Mouse (Mus musculus) yolk sac, embryonic 10.5 days (tissue): Measurements from ENCODE around the gene Nsun2.

Experiments
- DNase-seq: peaks from one replicate; pipeline ENCODE4 v3.0.0-alpha.2; 2017; ENCODE audit warnings: low spot score

The Nsun2 gene

GRCm38 (mm10) chr13:69524158-69524530 lies 9.4 kb upstream of the Nsun2 start:
- no peak for DNase-seq

- peak; percentile 65 for DNase-seq
Observed at GRCm38 (mm10) chr13:69525867-69526266, 7.7 kb upstream of the Nsun2 start.

DNA sequence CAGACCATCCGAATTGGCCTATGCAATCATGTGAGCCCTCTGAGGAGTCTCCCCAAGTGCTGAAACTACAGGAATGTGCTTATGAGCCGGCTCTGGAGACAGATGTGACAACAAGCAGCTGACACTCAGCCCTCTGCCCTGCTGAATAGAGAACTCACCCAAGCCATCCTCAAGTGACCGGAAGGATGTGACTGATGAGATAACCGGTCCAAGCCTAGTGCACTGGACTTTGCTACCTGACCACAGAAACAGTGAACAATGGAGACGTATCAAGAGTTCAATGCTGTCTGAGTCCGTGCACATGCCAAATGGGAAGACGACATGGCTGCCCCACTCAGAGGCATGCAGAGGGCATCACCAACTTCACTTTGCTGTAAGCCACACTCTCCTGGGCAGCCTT lies 5.0 kb upstream of the Nsun2 start:
- peak; percentile 81 for DNase-seq

DNA sequence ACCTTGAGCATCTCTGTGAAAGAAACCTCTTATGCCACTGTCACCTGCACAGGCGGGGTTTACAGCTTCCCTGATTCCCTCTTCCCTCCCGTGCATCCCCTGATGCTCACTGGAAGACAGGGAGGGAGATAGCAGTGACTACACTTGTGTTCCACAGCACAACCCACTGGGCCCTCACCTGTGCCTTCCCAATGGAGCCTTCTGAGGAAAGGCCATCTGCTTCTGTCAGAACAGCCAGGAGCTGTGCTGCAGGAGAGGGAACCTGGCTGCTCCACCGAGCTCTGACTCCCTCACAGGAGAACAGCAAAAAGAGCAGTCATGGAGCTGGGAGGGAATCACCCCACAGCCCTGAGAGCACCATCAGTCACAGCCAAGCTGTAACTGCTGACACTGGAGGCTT lies 3.4 kb upstream of the Nsun2 start:
- no peak for DNase-seq

- DNase-seq, result no peak
Observed at GRCm38 (mm10) chr13:69530951-69531350, 2.6 kb upstream of the Nsun2 start.

DNA sequence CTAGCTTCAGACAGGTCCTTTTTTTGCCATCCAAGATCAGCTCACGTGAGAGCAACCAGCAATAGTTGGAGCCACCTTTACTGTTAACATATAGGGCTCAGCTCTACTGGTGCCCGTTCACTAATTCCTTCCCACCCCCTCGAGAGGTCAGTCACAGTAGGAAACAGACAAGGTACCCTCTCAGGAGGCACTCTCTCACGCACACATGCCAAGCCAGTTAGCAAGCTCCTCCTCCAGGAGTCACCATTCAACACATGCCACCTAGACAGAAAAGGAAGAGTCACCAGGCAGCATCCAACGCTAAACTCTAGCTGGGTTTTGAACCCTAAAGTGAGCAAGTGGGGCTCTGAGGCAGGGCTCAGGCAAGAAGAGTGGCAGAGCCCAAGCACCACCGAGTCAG lies 2.1 kb upstream of the Nsun2 start:
- DNase-seq, result no peak

- DNase-seq, result no peak
Observed at GRCm38 (mm10) chr13:69532101-69532892, 1.2 kb upstream of the Nsun2 start.

- no peak for DNase-seq
Observed at GRCm38 (mm10) chr13:69532893-69533404, 597 bp upstream of the Nsun2 start.

DNA sequence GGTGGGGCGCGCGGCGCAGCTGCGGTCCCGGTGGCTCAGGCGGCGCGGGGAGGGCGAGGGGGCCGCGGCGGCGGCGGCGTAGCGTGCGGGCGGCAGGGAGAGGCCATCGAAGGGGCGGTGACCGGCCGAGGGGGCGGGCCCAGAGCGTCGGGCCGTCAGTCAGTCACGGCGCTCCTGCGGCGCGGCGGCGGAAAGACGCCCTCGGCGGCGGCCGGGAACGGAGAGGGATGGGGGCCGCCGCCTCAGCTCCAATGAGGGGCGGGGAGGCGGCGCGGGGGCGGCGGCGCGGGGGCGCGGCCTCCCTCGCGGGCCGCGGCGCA lies 748 bp downstream of the Nsun2 start, which contains the start of gene Tent4a:
TSS of gene Tent4a (minus strand) at position 284 of the 320 bp plus-strand sequence.
- no peak for DNase-seq

- DNase-seq, result peak; percentile 98
Observed at GRCm38 (mm10) chr13:69534654-69535551, 1.4 kb downstream of the Nsun2 start.

DNA sequence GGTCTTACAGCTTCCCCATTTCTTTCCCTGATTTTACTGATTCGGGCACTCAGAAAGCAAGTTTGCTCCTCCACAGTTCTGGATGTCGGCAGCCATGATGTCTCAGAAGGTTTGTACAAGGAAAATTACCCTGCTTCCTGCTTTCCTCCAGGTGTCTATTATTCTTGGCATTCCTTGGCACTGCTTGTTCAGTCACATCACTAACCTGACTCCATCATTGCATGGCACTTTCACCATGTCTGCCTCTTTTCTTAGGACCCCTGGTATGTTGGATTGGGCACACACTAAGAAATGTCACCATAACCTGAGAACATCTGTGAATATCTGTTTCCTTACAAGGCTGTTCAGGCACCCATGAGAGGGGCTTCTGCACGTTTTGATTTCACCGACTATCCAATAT lies 2.5 kb downstream of the Nsun2 start:
- no peak for DNase-seq

DNA sequence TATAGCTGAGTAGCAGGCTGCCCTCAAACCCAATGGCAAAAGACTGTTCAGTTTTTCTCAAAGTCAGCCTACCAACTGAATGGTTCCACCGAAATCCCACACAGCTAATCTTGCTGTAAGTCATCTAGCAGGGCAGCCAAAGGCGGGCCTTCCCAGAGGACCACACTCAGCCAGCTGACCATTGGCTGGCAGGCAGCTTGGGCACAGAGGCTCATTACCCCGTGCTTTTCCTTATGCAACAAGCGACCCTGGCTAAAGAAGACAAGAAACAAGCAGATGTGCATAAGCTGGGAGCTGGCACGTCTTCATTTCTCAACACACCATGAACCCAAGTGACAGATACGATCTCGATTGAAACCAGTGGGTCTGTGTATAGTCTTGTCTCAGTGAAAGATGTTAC lies 3.8 kb downstream of the Nsun2 start:
- DNase-seq, result no peak

DNA sequence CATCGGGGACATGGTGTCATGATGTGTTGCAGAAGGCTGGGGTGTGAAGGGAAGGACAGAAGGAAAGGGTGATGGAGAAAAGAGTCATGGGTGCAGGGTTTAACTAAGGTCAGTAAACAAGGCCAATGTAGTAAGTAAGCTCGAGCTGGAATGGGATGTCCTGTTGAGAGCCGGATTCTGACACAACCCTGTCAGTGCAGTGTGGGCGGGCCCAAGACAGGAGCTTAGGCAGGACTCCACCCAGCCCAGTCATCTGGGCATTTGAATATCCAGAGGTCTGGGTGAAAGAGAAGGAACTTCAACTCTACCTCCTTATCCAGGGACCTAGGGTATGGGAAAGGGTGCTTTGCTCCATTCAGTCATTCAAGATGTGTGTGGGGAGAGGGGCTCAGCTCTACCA lies 4.8 kb downstream of the Nsun2 start:
- DNase-seq, result no peak

DNA sequence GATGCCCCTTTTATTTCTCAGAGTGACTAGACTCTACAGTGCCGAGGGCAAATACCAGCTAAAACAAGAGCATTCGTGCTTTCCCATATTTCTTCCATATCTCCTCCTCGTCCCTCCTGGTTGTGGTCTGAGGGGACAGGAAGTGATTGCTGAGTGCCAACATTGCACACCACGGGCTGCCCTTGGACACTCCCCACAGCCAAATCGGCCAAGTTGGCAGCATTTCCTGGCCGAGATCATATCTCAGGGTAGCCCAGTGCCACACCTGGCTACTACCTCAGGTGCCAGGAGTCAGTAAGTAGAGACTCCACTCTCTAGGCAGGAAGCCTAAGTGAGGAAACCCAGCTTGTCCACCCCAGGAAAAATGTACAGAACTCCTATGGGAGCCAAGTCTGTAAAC lies 7.7 kb downstream of the Nsun2 start:
- DNase-seq, result no peak

GRCm38 (mm10) chr13:69541776-69542175 lies 8.2 kb downstream of the Nsun2 start:
- no peak for DNase-seq

DNA sequence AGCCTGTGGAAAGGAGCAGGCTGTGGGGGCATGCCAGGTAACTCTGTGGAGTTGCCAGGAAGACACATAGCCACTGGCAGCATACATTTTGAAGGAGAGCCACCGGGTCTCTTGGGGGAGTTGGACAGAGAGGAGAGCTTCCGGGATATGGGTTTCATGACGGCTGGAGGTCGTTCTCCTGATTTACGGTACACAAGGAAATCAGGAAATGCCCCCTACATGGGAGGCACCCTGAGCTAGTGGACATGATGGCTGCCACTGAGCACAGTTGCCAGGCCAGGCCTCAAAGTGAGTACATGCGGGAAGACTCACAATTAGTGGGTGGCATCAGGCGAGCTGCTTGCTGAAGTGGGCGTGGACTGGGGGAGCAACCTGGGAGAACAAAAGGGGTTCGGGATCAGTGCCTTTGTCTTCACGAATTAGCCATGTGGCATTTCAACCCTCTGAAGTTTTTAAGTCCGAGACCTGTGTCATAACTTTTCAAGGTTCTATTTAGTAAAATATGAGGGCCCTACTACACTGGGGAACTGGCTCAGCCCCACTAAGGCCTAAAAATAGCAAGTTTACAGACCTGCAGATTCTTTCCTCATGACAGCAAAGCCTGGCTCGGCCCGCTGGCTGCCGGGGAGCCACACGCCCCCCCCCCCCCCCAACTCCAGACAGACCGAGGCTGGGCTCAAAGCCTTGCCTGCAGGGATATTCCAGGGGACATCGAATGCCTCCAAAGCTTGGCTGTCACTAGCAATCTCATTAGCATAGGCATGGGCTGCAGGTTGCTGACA lies 9.2 kb downstream of the Nsun2 start:
- DNase-seq, result no peak

DNA sequence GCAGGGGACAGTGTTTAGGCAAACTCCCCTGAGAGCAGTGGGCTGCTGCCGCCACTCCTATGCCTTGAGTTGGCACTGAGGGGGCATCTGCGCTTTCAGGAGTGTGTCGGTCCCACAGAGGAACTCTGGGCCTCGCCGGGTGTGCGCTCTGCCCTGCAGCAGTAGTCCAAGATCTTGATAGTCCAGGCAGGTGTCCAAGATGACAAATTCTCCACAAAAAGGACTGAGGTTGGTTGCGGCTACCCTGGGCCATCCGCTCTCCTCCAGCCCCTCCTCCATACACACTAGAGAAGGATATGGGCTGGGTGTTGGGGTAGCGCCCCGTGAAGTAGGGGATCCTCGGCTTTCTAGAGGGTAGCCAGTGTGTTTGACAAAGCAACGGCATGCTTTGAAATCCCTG lies 10.0 kb downstream of the Nsun2 start:
- DNase-seq, result no peak

DNA sequence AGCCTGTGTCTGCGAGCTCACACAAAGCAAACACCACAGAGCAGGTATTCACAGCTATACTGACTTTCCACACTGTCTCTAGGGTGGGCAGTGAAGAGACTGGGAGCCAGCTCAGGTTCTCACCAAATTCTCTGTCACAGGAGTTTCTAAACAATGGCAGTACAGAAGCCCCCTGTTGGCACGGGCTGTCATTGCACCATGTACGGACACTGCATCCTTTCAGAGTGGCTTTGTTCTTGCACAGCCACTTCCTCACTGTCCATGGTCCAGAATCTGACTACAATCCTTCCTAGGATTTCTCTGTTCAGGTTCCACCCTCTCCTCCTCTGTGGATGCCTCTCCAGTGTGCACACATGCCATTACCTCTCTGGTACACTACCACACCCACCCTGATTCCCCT lies 11.5 kb downstream of the Nsun2 start:
- no peak for DNase-seq

DNA sequence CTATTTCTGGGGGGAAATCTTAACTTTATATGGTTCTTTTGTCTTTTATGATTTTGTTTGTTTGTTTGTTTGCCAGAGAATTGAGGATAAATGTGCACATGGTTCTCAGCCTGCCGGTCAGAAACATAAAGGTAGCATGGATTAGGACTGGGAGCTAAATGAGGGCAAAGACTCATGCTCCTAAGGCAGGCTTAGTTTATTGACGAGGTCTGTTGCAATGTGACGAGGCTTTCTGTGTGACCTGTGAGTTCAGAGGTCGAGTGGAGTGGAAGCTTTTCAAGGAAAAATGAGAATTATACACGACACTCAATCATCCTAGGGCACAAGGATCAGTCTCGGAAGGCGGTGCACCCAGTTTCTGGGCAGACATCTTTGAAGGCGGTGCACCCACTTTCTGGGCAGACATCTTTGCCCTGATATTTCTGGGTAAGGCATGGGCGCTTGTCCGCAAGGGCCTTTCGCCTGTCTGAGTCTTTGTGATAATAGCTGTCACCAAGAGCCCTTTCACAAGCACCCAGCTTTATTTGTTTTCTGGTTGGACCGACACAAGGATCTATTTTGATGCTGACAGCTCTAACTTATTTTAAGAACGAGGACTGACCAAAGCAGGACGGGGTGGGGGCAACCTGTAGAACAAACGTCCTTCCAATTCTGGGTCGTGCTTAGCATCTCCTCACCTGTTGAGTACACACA lies 14.1 kb downstream of the Nsun2 start:
- no peak for DNase-seq

DNA sequence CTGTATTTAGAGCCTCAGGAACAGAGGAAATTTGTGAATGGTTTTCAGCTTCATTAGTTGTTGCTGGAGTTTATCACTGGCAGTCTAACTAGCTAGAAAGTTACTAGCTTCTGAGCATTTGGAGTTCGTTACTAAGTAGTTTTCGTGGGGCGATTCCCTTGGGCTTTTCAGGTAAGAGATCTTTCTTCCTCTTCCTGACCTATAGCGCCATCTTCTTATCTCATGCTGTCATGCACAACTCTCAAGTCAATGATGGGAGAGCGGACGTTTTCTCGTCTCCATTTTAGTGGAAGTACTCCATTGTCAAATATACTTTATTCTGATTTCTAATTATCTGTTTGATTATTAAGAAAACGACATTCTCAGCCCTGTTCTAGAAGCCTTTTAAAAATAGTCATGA lies 16.4 kb downstream of the Nsun2 start:
- no peak for DNase-seq

- no peak for DNase-seq
Observed at GRCm38 (mm10) chr13:69550831-69551230, 17.3 kb downstream of the Nsun2 start.

DNA sequence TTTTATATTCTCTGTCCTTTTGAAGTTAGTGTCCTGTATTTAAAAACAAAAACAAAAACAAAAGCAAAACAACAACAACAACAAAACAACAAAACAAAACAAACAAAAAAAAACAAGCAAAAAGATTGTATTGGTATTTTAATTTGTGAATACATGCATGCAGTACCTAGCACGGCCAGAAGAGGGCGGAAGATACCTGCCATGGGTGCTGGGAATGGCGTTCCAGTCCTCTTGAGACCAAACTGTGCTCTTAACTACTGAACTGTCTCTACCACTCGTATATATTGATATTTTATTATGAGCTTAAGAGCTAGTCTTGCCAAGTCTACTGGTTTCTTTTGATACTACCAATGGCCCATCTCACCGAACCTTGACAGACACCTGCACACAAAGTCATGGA lies 19.5 kb downstream of the Nsun2 start:
- DNase-seq, result no peak
